Mouse (Mus musculus) bone marrow macrophage, adult 2 months (primary cell): Measurements from ENCODE around the gene Dhx16.

Experiments used
- CTCF ChIP-seq: IDR thresholded peaks from 2 replicates; pipeline ENCODE4 v1.5.1; 2012; ENCODE audit warnings: low read depth, mild to moderate bottlenecking, low read length, moderate library complexity
- POLR2A ChIP-seq: IDR thresholded peaks from 2 replicates; pipeline ENCODE4 v1.6.1; 2012; ENCODE audit warnings: mild to moderate bottlenecking, low read depth, low read length, borderline replicate concordance

GRCm38 (mm10) chr17:35868165-35868820, 11.3 kb upstream of the Dhx16 start:
- no peak for TF ChIP-seq CTCF
- TF ChIP-seq POLR2A, result no peak
